Mouse (Mus musculus): ENCODE results near the gene Tomm70a. TPM values are rescaled to one million over a fixed set of nuclear protein-coding genes. Genes with fewer than 3 reads are reported as not detected.

Gene Tomm70a
- total RNA-seq, 4 experiments from 2014 or later: 50.4 to 54.6 (median 52.8) TPM

DNA sequence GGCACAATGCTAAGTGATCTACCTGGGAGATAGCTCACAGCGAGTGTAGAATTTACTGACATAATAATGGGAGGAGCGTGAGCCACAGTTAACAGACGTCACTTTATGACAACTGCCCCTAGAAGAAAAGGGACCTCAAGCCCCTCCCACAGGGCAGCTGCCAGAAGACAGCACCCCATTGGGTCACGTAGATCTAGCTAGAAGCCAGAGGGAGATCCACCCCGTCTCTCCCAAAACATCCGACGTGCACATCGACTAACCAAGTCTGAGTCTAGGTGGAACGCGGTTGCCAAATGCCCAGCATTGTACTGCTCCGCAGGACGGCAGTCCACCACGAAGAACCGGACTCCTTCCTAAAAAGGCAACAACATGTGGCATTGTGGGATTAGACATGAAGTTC is 69.7 kb downstream of the Tomm70a start:
- no peak for DNase-seq

DNA sequence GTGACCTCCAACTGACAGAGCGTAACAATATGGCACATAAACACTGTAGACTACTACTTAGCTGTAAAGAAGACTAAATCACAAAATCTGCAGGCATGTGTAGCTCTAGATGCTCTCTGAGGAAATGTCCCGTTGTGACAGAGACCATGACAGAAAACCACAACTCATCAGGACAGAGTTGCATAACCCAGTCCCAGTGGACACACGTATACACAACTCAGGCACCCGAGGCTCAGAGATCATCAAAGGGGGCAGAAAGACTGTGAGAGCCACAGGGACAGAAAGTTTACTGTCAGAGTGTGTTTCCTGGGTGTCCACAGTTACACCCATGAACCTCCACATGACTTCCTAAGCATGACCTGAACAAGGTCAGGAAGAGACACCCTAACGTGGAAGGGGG is 75.1 kb downstream of the Tomm70a start:
- DNase-seq: no peak

DNA sequence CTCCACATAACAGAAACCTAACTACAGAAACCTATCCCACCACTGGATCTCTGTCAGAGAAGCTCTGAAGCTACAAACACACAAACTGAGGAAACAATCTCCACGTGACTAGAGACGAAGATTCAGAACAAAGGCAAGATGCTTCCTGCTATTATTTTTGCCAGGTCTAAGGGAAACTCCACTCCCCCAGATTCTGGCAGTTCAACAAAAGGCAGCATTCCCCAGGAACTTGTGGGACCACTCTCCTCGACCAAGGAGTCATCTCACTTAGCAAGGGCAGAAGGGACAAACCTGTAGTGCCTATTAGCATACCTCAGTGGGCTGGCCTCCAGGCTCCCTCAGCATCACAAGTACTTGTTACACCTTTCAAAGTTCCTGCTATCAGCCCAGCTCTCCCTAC is 75.8 kb downstream of the Tomm70a start:
- no peak for DNase-seq

Other genes with a start within 250 kb of the Tomm70a start
- 1 to 10 TPM; 4.8 to 9.5 (median 6.4) TPM for gene Tmem45a, start 235.5 kb upstream of the Tomm70a start, total RNA-seq (2022)
- gene Lnp1, start 193.6 kb upstream of the Tomm70a start, total RNA-seq (2022): not detected
- gene Tmem45a2, start 50.3 kb upstream of the Tomm70a start, total RNA-seq (2022): not detected
- gene Nit2, start 45.6 kb downstream of the Tomm70a start, total RNA-seq (2022): 10 to 100 TPM; 39.7 to 43.5 (median 40.9) TPM
- 10 to 100 TPM; 37.3 to 56.9 (median 43.9) TPM for gene Tbc1d23, start 109.8 kb downstream of the Tomm70a start, total RNA-seq (2022)
- gene Tmem30c, start 171.2 kb downstream of the Tomm70a start, total RNA-seq (2022): under 1 TPM in 1 of 4 experiments, not detected in 3; 0.12 TPM
- gene Filip1l, start 231.4 kb downstream of the Tomm70a start, total RNA-seq (2022): 10 to 100 TPM; 15.2 to 32.3 (median 24.5) TPM